Mouse (Mus musculus) testis, adult 2 months (tissue): ENCODE measurements at regions not wholly inside any gene's neighbourhood (a gene's known extent, or its start where the extent isn't known, plus 50 kb on each side); places are given as distances from the start of the nearest gene placed in this dataset.

Source experiments
- CTCF ChIP-seq: fragments of 200-500 bp; IDR thresholded peaks from 2 replicates; pipeline ENCODE4 v1.5.1; 2012; ENCODE audit warnings: low read depth, mild to moderate bottlenecking, inconsistent platforms, low read length, moderate library complexity; ENCODE audit not compliant: control insufficient read depth, insufficient read depth, insufficient replicate concordance
- POLR2A ChIP-seq: fragments of 200-500 bp; IDR thresholded peaks from 2 replicates; pipeline ENCODE4 v1.6.1; 2012; ENCODE audit warnings: low read depth, mild to moderate bottlenecking, inconsistent platforms, low read length, moderate library complexity; ENCODE audit not compliant: control insufficient read depth

- TF ChIP-seq CTCF: no peak
- no peak for TF ChIP-seq POLR2A
These were observed 284.4 kb downstream of the Cd83 start for GRCm38 (mm10) chr13:44068951-44069350.
